Mouse (Mus musculus): ENCODE results near the gene Clta.

Gene Clta

GRCm38 (mm10) chr4:44004126-44004525 lies at the start of gene Clta:
TSS of gene Clta (plus strand) at chr4:44004452.
- CTCF ChIA-PET = no interaction called here

- CTCF ChIA-PET = no interaction called here
These were observed 46.9 kb upstream of the Clta start, which contains the start of gene Glipr2 for GRCm38 (mm10) chr4:43957292-43957845. TSS of gene Glipr2 (plus strand) at chr4:43957401.

GRCm38 (mm10) chr4:43957846-43958461 lies 46.3 kb upstream of the Clta start:
- CTCF ChIA-PET = interaction anchor here (1.1 kb wide), 1 partner anchor 22 kb away, joined by 3 read pairs; no protein-coding TSS in a partner anchor

GRCm38 (mm10) chr4:43959523-43960179 lies 44.6 kb upstream of the Clta start:
- CTCF ChIA-PET = interaction anchor here (0.6 kb wide), 1 partner anchor 113 kb away, joined by 3 read pairs; no protein-coding TSS in a partner anchor

GRCm38 (mm10) chr4:43960207-43960606 lies 44.0 kb upstream of the Clta start:
- CTCF ChIA-PET = no interaction called here

GRCm38 (mm10) chr4:43964326-43964833 lies 39.9 kb upstream of the Clta start:
- CTCF ChIA-PET = interaction anchor here (0.6 kb wide), 1 partner anchor 251 kb away, joined by 13 read pairs; no protein-coding TSS in a partner anchor

- CTCF ChIA-PET = interaction anchor here (0.6 kb wide), 2 partner anchors 47 to 250 kb away, joined by 4 to 13 read pairs; no protein-coding TSS in a partner anchor
These were observed 39.1 kb upstream of the Clta start for GRCm38 (mm10) chr4:43964951-43965684.

- CTCF ChIA-PET = interaction anchor here (0.5 kb wide), 1 partner anchor 42 kb away, joined by 4 read pairs; no protein-coding TSS in a partner anchor
These were observed 38.3 kb upstream of the Clta start for GRCm38 (mm10) chr4:43965856-43966535.

GRCm38 (mm10) chr4:43968650-43969049 lies 35.6 kb upstream of the Clta start:
- CTCF ChIA-PET = no interaction called here

- CTCF ChIA-PET = no interaction called here
These were observed 34.9 kb upstream of the Clta start for GRCm38 (mm10) chr4:43969373-43969772.

- CTCF ChIA-PET = interaction anchor here (0.7 kb wide), 2 partner anchors 45 to 46 kb away, joined by 3 to 16 read pairs; no protein-coding TSS in a partner anchor
These were observed 33.6 kb upstream of the Clta start for GRCm38 (mm10) chr4:43970393-43971330.

GRCm38 (mm10) chr4:43971541-43972136 lies 32.6 kb upstream of the Clta start:
- CTCF ChIA-PET = interaction anchor here (0.6 to 0.7 kb wide), 2 partner anchors 11 to 45 kb away, joined by 5 to 16 read pairs; no protein-coding TSS in a partner anchor

- CTCF ChIA-PET = interaction anchor here (0.6 kb wide), 1 partner anchor 10 kb away, joined by 5 read pairs; no protein-coding TSS in a partner anchor
These were observed 32.1 kb upstream of the Clta start for GRCm38 (mm10) chr4:43972137-43972591.

GRCm38 (mm10) chr4:43973526-43973981 lies 30.7 kb upstream of the Clta start:
- CTCF ChIA-PET = interaction anchor here (0.8 to 1.3 kb wide), 2 partner anchors 17 to 48 kb away, joined by 3 read pairs; no protein-coding TSS in a partner anchor

GRCm38 (mm10) chr4:43974914-43975616 lies 29.2 kb upstream of the Clta start:
- CTCF ChIA-PET = no interaction called here

- CTCF ChIA-PET = no interaction called here
These were observed 28.0 kb upstream of the Clta start for GRCm38 (mm10) chr4:43976223-43976740.

- CTCF ChIA-PET = interaction anchor here (0.9 kb wide), 1 partner anchor 53 kb away, joined by 7 read pairs; no protein-coding TSS in a partner anchor
These were observed 25.5 kb upstream of the Clta start for GRCm38 (mm10) chr4:43978521-43979443.

All from spleen, embryonic (tissue).